Mouse (Mus musculus): ENCODE results near the gene Fam98c. TPM values are rescaled to one million over a fixed set of nuclear protein-coding genes. Genes with fewer than 3 reads are reported as not detected.

Fam98c gene
- total RNA-seq, 2 experiments from 2014 or later = 4.8 to 15.4 TPM

- no peak for ATAC-seq (replicated peaks; ENCODE audit: low FRiP score, low TSS enrichment, poor library complexity, severe bottlenecking)
Measured at GRCm38 (mm10) chr7:29122821-29123220, 33.2 kb downstream of the Fam98c start.

- ATAC-seq (replicated peaks; ENCODE audit: low FRiP score, low TSS enrichment, poor library complexity, severe bottlenecking) = no peak
Measured at GRCm38 (mm10) chr7:29119526-29119925, 36.5 kb downstream of the Fam98c start.

- no peak for ATAC-seq (replicated peaks; ENCODE audit: low FRiP score, low TSS enrichment, poor library complexity, severe bottlenecking)
Measured at GRCm38 (mm10) chr7:29118142-29118851, 37.7 kb downstream of the Fam98c start.

- no peak for ATAC-seq (replicated peaks; ENCODE audit: low FRiP score, low TSS enrichment, poor library complexity, severe bottlenecking)
Measured at GRCm38 (mm10) chr7:29108992-29109955, 46.8 kb downstream of the Fam98c start.

Other genes starting within 250 kb of the Fam98c start
- 93.1 and 106 TPM in 2 replicates for gene Actn4, start 193.9 kb downstream of the Fam98c start, total RNA-seq (2014; fragmentation: Nextera tagmentation)
- 41.1 and 51.7 TPM in 2 replicates for gene Actn4, start 193.9 kb downstream of the Fam98c start, total RNA-seq (2017)
- 499 and 586 TPM in 2 replicates for gene Eif3k, start 174.4 kb downstream of the Fam98c start, total RNA-seq (2014; fragmentation: Nextera tagmentation)
- gene Eif3k, start 174.4 kb downstream of the Fam98c start, total RNA-seq (2017) = 360 and 454 TPM in 2 replicates
- gene Map4k1, start 174.2 kb downstream of the Fam98c start, total RNA-seq (2014; fragmentation: Nextera tagmentation) = 64.1 and 76.8 TPM in 2 replicates
- 42.6 and 47.9 TPM in 2 replicates for gene Map4k1, start 174.2 kb downstream of the Fam98c start, total RNA-seq (2017)
- 0.07 and 0.84 TPM in 2 replicates for gene Ryr1, start 31.1 kb downstream of the Fam98c start, total RNA-seq (2014; fragmentation: Nextera tagmentation)
- 0.34 TPM in 1 of 2 replicates, not detected in the other for gene Ryr1, start 31.1 kb downstream of the Fam98c start, total RNA-seq (2017)
- not detected in 2 replicates for gene Rasgrp4, start 21.4 kb downstream of the Fam98c start, total RNA-seq (2014; fragmentation: Nextera tagmentation)
- gene Rasgrp4, start 21.4 kb downstream of the Fam98c start, total RNA-seq (2017) = 0.66 TPM in 1 of 2 replicates, not detected in the other
- gene Ggn, start 14.0 kb upstream of the Fam98c start, total RNA-seq (2014; fragmentation: Nextera tagmentation) = not detected in 2 replicates
- gene Ggn, start 14.0 kb upstream of the Fam98c start, total RNA-seq (2017) = 0.30 TPM in 1 of 2 replicates, not detected in the other
- 0.42 and 2.2 TPM in 2 replicates for gene Spred3, start 14.2 kb upstream of the Fam98c start, total RNA-seq (2014; fragmentation: Nextera tagmentation)
- 0.99 and 1.8 TPM in 2 replicates for gene Spred3, start 14.2 kb upstream of the Fam98c start, total RNA-seq (2017)
- 159 and 187 TPM in 2 replicates for gene Psmd8, start 24.5 kb upstream of the Fam98c start, total RNA-seq (2014; fragmentation: Nextera tagmentation)
- gene Psmd8, start 24.5 kb upstream of the Fam98c start, total RNA-seq (2017) = 154 and 158 TPM in 2 replicates
- 0.66 and 0.99 TPM in 2 replicates for gene Catsperg1, start 57.8 kb upstream of the Fam98c start, total RNA-seq (2014; fragmentation: Nextera tagmentation)
- gene Catsperg1, start 57.8 kb upstream of the Fam98c start, total RNA-seq (2017) = 0.27 TPM in 1 of 2 replicates, not detected in the other
- gene Kcnk6, start 76.3 kb upstream of the Fam98c start, total RNA-seq (2014; fragmentation: Nextera tagmentation) = 0.45 TPM in 1 of 2 replicates, not detected in the other
- 0.04 TPM in 1 of 2 replicates, not detected in the other for gene Kcnk6, start 76.3 kb upstream of the Fam98c start, total RNA-seq (2017)
- 32.2 and 50.7 TPM in 2 replicates for gene Yif1b, start 82.1 kb upstream of the Fam98c start, total RNA-seq (2014; fragmentation: Nextera tagmentation)
- gene Yif1b, start 82.1 kb upstream of the Fam98c start, total RNA-seq (2017) = 11.4 and 23.5 TPM in 2 replicates
- gene 2200002D01Rik, start 92.2 kb upstream of the Fam98c start, total RNA-seq (2014; fragmentation: Nextera tagmentation) = 0.74 and 0.98 TPM in 2 replicates
- gene 2200002D01Rik, start 92.2 kb upstream of the Fam98c start, total RNA-seq (2017) = 5.6 TPM in 1 of 2 replicates, not detected in the other
- gene Spint2, start 125.7 kb upstream of the Fam98c start, total RNA-seq (2014; fragmentation: Nextera tagmentation) = 34.9 and 39.2 TPM in 2 replicates
- 28.1 and 35.4 TPM in 2 replicates for gene Spint2, start 125.7 kb upstream of the Fam98c start, total RNA-seq (2017)
- not detected in 2 replicates for gene Ppp1r14a, start 133.1 kb upstream of the Fam98c start, total RNA-seq (2014; fragmentation: Nextera tagmentation)
- not detected in 2 replicates for gene Ppp1r14a, start 133.1 kb upstream of the Fam98c start, total RNA-seq (2017)
- 2.5 and 2.9 TPM in 2 replicates for gene Dpf1, start 147.7 kb upstream of the Fam98c start, total RNA-seq (2014; fragmentation: Nextera tagmentation)
- 0.19 and 14.6 TPM in 2 replicates for gene Dpf1, start 147.7 kb upstream of the Fam98c start, total RNA-seq (2017)